Mouse (Mus musculus) limb, embryonic 12.5 days (tissue): ENCODE results near the gene Lcn3. TPM values are rescaled to one million over a fixed set of nuclear protein-coding genes. Genes with fewer than 3 reads are reported as not detected.

Experiments used
- polyA plus RNA-seq: library from polyadenylated mRNA; unstranded; fragments of >200 nt; fragmentation: Nextera tagmentation; extraction: Ambion mirVana; gene quantifications from 2 replicates; pipeline ENCODE4 v1.2.1, GENCODE M21; 2016

Lcn3 gene
- polyA plus RNA-seq, 1 experiment from 2014 or later = not detected

Other genes starting within 250 kb of the Lcn3 start
- 36.9 and 39.2 TPM in 2 replicates for gene Traf2, start 218.6 kb upstream of the Lcn3 start, polyA plus RNA-seq
- 320 and 329 TPM in 2 replicates for gene Edf1, start 207.7 kb upstream of the Lcn3 start, polyA plus RNA-seq
- gene Mamdc4, start 190.7 kb upstream of the Lcn3 start, polyA plus RNA-seq = 2.3 and 3.0 TPM in 2 replicates
- gene Phpt1, start 190.3 kb upstream of the Lcn3 start, polyA plus RNA-seq = 183 and 184 TPM in 2 replicates
- 0.08 and 0.23 TPM in 2 replicates for gene Ajm1, start 183.8 kb upstream of the Lcn3 start, polyA plus RNA-seq
- gene Rabl6, start 157.0 kb upstream of the Lcn3 start, polyA plus RNA-seq = 81.3 and 83.0 TPM in 2 replicates
- 0.18 and 0.27 TPM in 2 replicates for gene Ccdc183, start 147.9 kb upstream of the Lcn3 start, polyA plus RNA-seq
- gene Tmem141, start 143.6 kb upstream of the Lcn3 start, polyA plus RNA-seq = 21.9 and 22.6 TPM in 2 replicates
- 0.40 and 0.68 TPM in 2 replicates for gene Fcna, start 137.5 kb upstream of the Lcn3 start, polyA plus RNA-seq
- 0.36 TPM in 1 of 2 replicates, not detected in the other for gene Lcn8, start 112.4 kb upstream of the Lcn3 start, polyA plus RNA-seq
- gene Lcn5, start 107.6 kb upstream of the Lcn3 start, polyA plus RNA-seq = not detected in 2 replicates
- gene Lcn6, start 88.8 kb upstream of the Lcn3 start, polyA plus RNA-seq = not detected in 2 replicates
- gene Lcn10, start 82.8 kb upstream of the Lcn3 start, polyA plus RNA-seq = not detected in 2 replicates
- gene Obp2a, start 65.5 kb upstream of the Lcn3 start, polyA plus RNA-seq = not detected in 2 replicates
- gene Bmyc, start 58.8 kb upstream of the Lcn3 start, polyA plus RNA-seq = 91.2 and 91.3 TPM in 2 replicates
- gene Obp2b, start 28.6 kb upstream of the Lcn3 start, polyA plus RNA-seq = not detected in 2 replicates
- gene Lcn11, start 11.4 kb downstream of the Lcn3 start, polyA plus RNA-seq = not detected in 2 replicates
- not detected in 2 replicates for gene Gm13539, start 16.7 kb downstream of the Lcn3 start, polyA plus RNA-seq
- gene Glt6d1, start 50.3 kb downstream of the Lcn3 start, polyA plus RNA-seq = not detected in 2 replicates
- gene Lcn9, start 57.6 kb downstream of the Lcn3 start, polyA plus RNA-seq = not detected in 2 replicates
- gene Sohlh1, start 81.7 kb downstream of the Lcn3 start, polyA plus RNA-seq = 0.16 TPM in 1 of 2 replicates, not detected in the other
- 0.34 and 0.49 TPM in 2 replicates for gene Kcnt1, start 98.2 kb downstream of the Lcn3 start, polyA plus RNA-seq
- 39.6 and 44.9 TPM in 2 replicates for gene Camsap1, start 217.7 kb downstream of the Lcn3 start, polyA plus RNA-seq